Mouse (Mus musculus) myocyte (in vitro differentiated cells): ENCODE results near the gene Gm3149.
"Not testable (repeated sequence)": the region's sequence is repeated elsewhere in the genome, so short reads cannot be mapped to it uniquely, and the experiment has no call there.

Source experiments
- POLR2A ChIP-seq: IDR thresholded peaks from one replicate; pipeline ENCODE4 v1.6.1; 2011; ENCODE audit warnings: low read depth, mild to moderate bottlenecking, control low read depth, moderate library complexity; ENCODE audit not compliant: insufficient read length
- SRF ChIP-seq: IDR thresholded peaks from one replicate; pipeline ENCODE4 v1.6.1; 2011; ENCODE audit warnings: low read depth; ENCODE audit not compliant: control insufficient read depth, insufficient read length

- not testable (repeated sequence) for TF ChIP-seq POLR2A, SRF
Measured at GRCm38 (mm10) chr14:4269238-4269950, 47.7 kb upstream of the Gm3149 start.
